Mouse (Mus musculus): ENCODE measurements at regions not wholly inside any gene's neighbourhood (a gene's known extent, or its start where the extent isn't known, plus 50 kb on each side); places are given as distances from the start of the nearest gene placed in this dataset.

- no peaks in the 10 kb centered on the region for H3K4me1 ChIP-seq (replicated peaks; ENCODE audit: control insufficient read depth, insufficient read depth)
- no peak overlapping the region for H3K9ac ChIP-seq (ENCODE audit: low read length)
- H3K36me3 ChIP-seq (ENCODE audit: control insufficient read depth, insufficient read depth, low read length) = no peaks in the 10 kb centered on the region
- no peak for ATAC-seq (ENCODE audit: low FRiP score, low TSS enrichment)
- no peak overlapping the region for H3K27ac ChIP-seq (replicated peaks)
- no peaks in the 10 kb centered on the region for H3K9me3 ChIP-seq (ENCODE audit: control insufficient read depth, low read length)
- TF ChIP-seq CTCF (IDR thresholded peaks at IDR 0.05; ENCODE audit: low read depth) = no peak
- no peak for TF ChIP-seq EP300 (optimal IDR thresholded peaks at IDR 0.05)
- no peak for DNase-seq (ENCODE audit: low spot score)
- no peak overlapping the region for H3K4me3 ChIP-seq (ENCODE audit: low read depth, low read length)
- WGBS = 49% methylated on average over 4 of the region's 4 CpGs
- H3K27me3 ChIP-seq (ENCODE audit: control insufficient read depth, insufficient read depth, low read length) = no peaks in the 10 kb centered on the region
- H3K4me2 ChIP-seq (replicated peaks; ENCODE audit: low read depth) = no peak overlapping the region
Measured at GRCm38 (mm10) chr12:32460330-32460998, 82.0 kb downstream of the Ccdc71l start.

- Histone ChIP-seq H3K9ac (ENCODE audit: low read length) (no peak overlapping the region), H3K4me3 (ENCODE audit: low read depth, low read length) (no peak overlapping the region), H3K9me3 (ENCODE audit: control insufficient read depth, low read length) (no peaks in the 10 kb centered on the region), H3K27me3 (ENCODE audit: control insufficient read depth, insufficient read depth, low read length) (no peaks in the 10 kb centered on the region), H3K4me2 (replicated peaks; ENCODE audit: low read depth) (no peak overlapping the region), H3K27ac (replicated peaks) (no peak overlapping the region), H3K4me1 (replicated peaks; ENCODE audit: control insufficient read depth, insufficient read depth) (no peaks in the 10 kb centered on the region), H3K36me3 (ENCODE audit: control insufficient read depth, insufficient read depth, low read length) (no peaks in the 10 kb centered on the region)
- TF ChIP-seq EP300 (optimal IDR thresholded peaks at IDR 0.05) (no peak), CTCF (IDR thresholded peaks at IDR 0.05; ENCODE audit: low read depth) (no peak)
- WGBS = 29% methylated on average over 6 of the region's 6 CpGs
- peak; percentile 92 for ATAC-seq (ENCODE audit: low FRiP score, low TSS enrichment)
- peak; percentile 89 for DNase-seq (ENCODE audit: low spot score)
Measured at GRCm38 (mm10) chr12:32465371-32465770, 86.9 kb downstream of the Ccdc71l start.

GRCm38 (mm10) chr12:32469863-32470262 is 91.4 kb downstream of the Ccdc71l start:
- TF ChIP-seq CTCF (IDR thresholded peaks at IDR 0.05; ENCODE audit: low read depth) (no peak), EP300 (optimal IDR thresholded peaks at IDR 0.05) (no peak)
- no peak overlapping the region for H3K9ac ChIP-seq (ENCODE audit: low read length)
- no peak for ATAC-seq (ENCODE audit: low FRiP score, low TSS enrichment)
- no peaks in the 10 kb centered on the region for H3K9me3 ChIP-seq (ENCODE audit: control insufficient read depth, low read length)
- no peak for DNase-seq (ENCODE audit: low spot score)
- no peaks in the 10 kb centered on the region for H3K36me3 ChIP-seq (ENCODE audit: control insufficient read depth, insufficient read depth, low read length)
- H3K4me2 ChIP-seq (replicated peaks; ENCODE audit: low read depth) = no peak overlapping the region
- 79% methylated on average over 4 of the region's 4 CpGs for WGBS
- no peaks in the 10 kb centered on the region for H3K4me1 ChIP-seq (replicated peaks; ENCODE audit: control insufficient read depth, insufficient read depth)
- no peak overlapping the region for H3K4me3 ChIP-seq (ENCODE audit: low read depth, low read length)
- H3K27ac ChIP-seq (replicated peaks) = no peak overlapping the region
- no peaks in the 10 kb centered on the region for H3K27me3 ChIP-seq (ENCODE audit: control insufficient read depth, insufficient read depth, low read length)

GRCm38 (mm10) chr12:32479451-32479850 is 100.9 kb downstream of the Ccdc71l start:
- Histone ChIP-seq H3K9ac (ENCODE audit: low read length) (no peak overlapping the region), H3K4me1 (replicated peaks; ENCODE audit: control insufficient read depth, insufficient read depth) (no peaks in the 10 kb centered on the region), H3K4me2 (replicated peaks; ENCODE audit: low read depth) (no peak overlapping the region), H3K4me3 (ENCODE audit: low read depth, low read length) (no peak overlapping the region), H3K27ac (replicated peaks) (no peak overlapping the region), H3K36me3 (ENCODE audit: control insufficient read depth, insufficient read depth, low read length) (no peaks in the 10 kb centered on the region), H3K9me3 (ENCODE audit: control insufficient read depth, low read length) (no peaks in the 10 kb centered on the region), H3K27me3 (ENCODE audit: control insufficient read depth, insufficient read depth, low read length) (no peaks in the 10 kb centered on the region)
- no peak for ATAC-seq (ENCODE audit: low FRiP score, low TSS enrichment)
- 80% methylated on average over 3 of the region's 3 CpGs for WGBS
- TF ChIP-seq CTCF (IDR thresholded peaks at IDR 0.05; ENCODE audit: low read depth) (no peak), EP300 (optimal IDR thresholded peaks at IDR 0.05) (no peak)
- DNase-seq (ENCODE audit: low spot score) = no peak

GRCm38 (mm10) chr12:32480268-32480667 is 101.8 kb downstream of the Ccdc71l start:
- Histone ChIP-seq H3K36me3 (ENCODE audit: control insufficient read depth, insufficient read depth, low read length) (no peaks in the 10 kb centered on the region), H3K4me2 (replicated peaks; ENCODE audit: low read depth) (no peak overlapping the region), H3K27ac (replicated peaks) (no peak overlapping the region), H3K4me1 (replicated peaks; ENCODE audit: control insufficient read depth, insufficient read depth) (no peaks in the 10 kb centered on the region), H3K27me3 (ENCODE audit: control insufficient read depth, insufficient read depth, low read length) (no peaks in the 10 kb centered on the region), H3K9me3 (ENCODE audit: control insufficient read depth, low read length) (no peaks in the 10 kb centered on the region), H3K4me3 (ENCODE audit: low read depth, low read length) (no peak overlapping the region), H3K9ac (ENCODE audit: low read length) (no peak overlapping the region)
- ATAC-seq (ENCODE audit: low FRiP score, low TSS enrichment) (no peak), DNase-seq (ENCODE audit: low spot score) (no peak)
- WGBS = 56% methylated on average over 5 of the region's 5 CpGs
- TF ChIP-seq CTCF (IDR thresholded peaks at IDR 0.05; ENCODE audit: low read depth) (no peak), EP300 (optimal IDR thresholded peaks at IDR 0.05) (no peak)

GRCm38 (mm10) chr12:32481051-32481450 is 102.5 kb downstream of the Ccdc71l start:
- DNase-seq (ENCODE audit: low spot score) (no peak), ATAC-seq (ENCODE audit: low FRiP score, low TSS enrichment) (no peak)
- TF ChIP-seq CTCF (IDR thresholded peaks at IDR 0.05; ENCODE audit: low read depth) = no peak
- TF ChIP-seq EP300 (optimal IDR thresholded peaks at IDR 0.05) = no peak
- H3K27ac ChIP-seq (replicated peaks) = no peak overlapping the region
- no peaks in the 10 kb centered on the region for H3K36me3 ChIP-seq (ENCODE audit: control insufficient read depth, insufficient read depth, low read length)
- no peaks in the 10 kb centered on the region for H3K27me3 ChIP-seq (ENCODE audit: control insufficient read depth, insufficient read depth, low read length)
- no peak overlapping the region for H3K4me3 ChIP-seq (ENCODE audit: low read depth, low read length)
- no peaks in the 10 kb centered on the region for H3K4me1 ChIP-seq (replicated peaks; ENCODE audit: control insufficient read depth, insufficient read depth)
- no peak overlapping the region for H3K9ac ChIP-seq (ENCODE audit: low read length)
- no peaks in the 10 kb centered on the region for H3K9me3 ChIP-seq (ENCODE audit: control insufficient read depth, low read length)
- WGBS = 77% methylated on average over 5 of the region's 5 CpGs
- H3K4me2 ChIP-seq (replicated peaks; ENCODE audit: low read depth) = no peak overlapping the region

All from stomach, postnatal 0 days (tissue).